Mouse (Mus musculus): ENCODE data around the gene H2-Oa. TPM values are rescaled to one million over a fixed set of nuclear protein-coding genes. Genes with fewer than 3 reads are reported as not detected.

The H2-Oa gene
- polyA plus RNA-seq, 1 experiment from 2014 or later = 0.71 TPM

- H3K4me2 ChIP-seq = no peak overlapping the region
- H3K9me3 ChIP-seq = no peaks in the 10 kb centered on the region
- ATAC-seq (ENCODE audit: insufficient number of reproducible peaks, insufficient read depth, low FRiP score, low TSS enrichment, low read depth) = no peak
- H3K27ac ChIP-seq = no peak overlapping the region
- H3K4me1 ChIP-seq (replicated peaks) = peaks cover 34% of the 10 kb centered on the region
- H3K27me3 ChIP-seq = peaks cover 9% of the 10 kb centered on the region; the same call in 1 of the 2 replicates
- H3K9ac ChIP-seq (replicated peaks) = no peak overlapping the region
- 79% methylated on average over 7 of the region's 7 CpGs for whole genome bisulfite sequencing
- H3K4me3 ChIP-seq (replicated peaks) = no peak overlapping the region
- H3K36me3 ChIP-seq = no peaks in the 10 kb centered on the region
Observed at GRCm38 (mm10) chr17:34131911-34132310, 39.8 kb downstream of the H2-Oa start.

GRCm38 (mm10) chr17:34133289-34133688, 41.1 kb downstream of the H2-Oa start:
- Histone ChIP-seq H3K4me2 (no peak overlapping the region), H3K4me1 (replicated peaks) (peaks cover 20% of the 10 kb centered on the region), H3K9me3 (no peaks in the 10 kb centered on the region), H3K27me3 (peaks cover 22% of the 10 kb centered on the region), H3K4me3 (replicated peaks) (no peak overlapping the region), H3K9ac (replicated peaks) (no peak overlapping the region), H3K36me3 (no peaks in the 10 kb centered on the region), H3K27ac (no peak overlapping the region)
- ATAC-seq (ENCODE audit: insufficient number of reproducible peaks, insufficient read depth, low FRiP score, low TSS enrichment, low read depth) = no peak
- WGBS = 86% methylated on average over 11 of the region's 11 CpGs

- Histone ChIP-seq H3K9ac (replicated peaks) (no peak overlapping the region), H3K9me3 (no peaks in the 10 kb centered on the region), H3K4me3 (replicated peaks) (no peak overlapping the region), H3K36me3 (no peaks in the 10 kb centered on the region), H3K4me2 (no peak overlapping the region), H3K27me3 (peaks cover 34% of the 10 kb centered on the region), H3K27ac (no peak overlapping the region), H3K4me1 (replicated peaks) (peaks cover 14% of the 10 kb centered on the region)
- no peak for ATAC-seq (ENCODE audit: insufficient number of reproducible peaks, insufficient read depth, low FRiP score, low TSS enrichment, low read depth)
- WGBS = 78% methylated on average over 3 of the region's 3 CpGs
Observed at GRCm38 (mm10) chr17:34134451-34134850, 42.3 kb downstream of the H2-Oa start.

- peak; percentile 94 for ATAC-seq (ENCODE audit: insufficient number of reproducible peaks, insufficient read depth, low FRiP score, low TSS enrichment, low read depth)
- Histone ChIP-seq H3K9me3 (no peaks in the 10 kb centered on the region), H3K36me3 (no peaks in the 10 kb centered on the region), H3K27me3 (peaks cover 45% of the 10 kb centered on the region), H3K4me2 (peak overlapping the region; percentile 72), H3K4me1 (replicated peaks) (peaks cover 19% of the 10 kb centered on the region), H3K4me3 (replicated peaks) (peak overlapping the region; percentile 39), H3K9ac (replicated peaks) (no peak overlapping the region), H3K27ac (0 out of 2 replicates have a peak overlapping the region, but pooled peaks have one; percentile 41)
- 7% methylated on average over 31 of the region's 31 CpGs for whole genome bisulfite sequencing
Observed at GRCm38 (mm10) chr17:34135297-34136224, 43.4 kb downstream of the H2-Oa start.

GRCm38 (mm10) chr17:34137601-34138000, 45.5 kb downstream of the H2-Oa start:
- WGBS = 64% methylated on average over 7 of the region's 7 CpGs
- no peak overlapping the region for H3K4me3 ChIP-seq (replicated peaks)
- no peak overlapping the region for H3K27ac ChIP-seq
- no peak overlapping the region for H3K9ac ChIP-seq (replicated peaks)
- no peak overlapping the region for H3K4me2 ChIP-seq
- ATAC-seq (ENCODE audit: insufficient number of reproducible peaks, insufficient read depth, low FRiP score, low TSS enrichment, low read depth) = no peak
- H3K36me3 ChIP-seq = no peaks in the 10 kb centered on the region
- H3K27me3 ChIP-seq = peaks cover 55% of the 10 kb centered on the region
- H3K4me1 ChIP-seq (replicated peaks) = peaks cover 21% of the 10 kb centered on the region
- no peaks in the 10 kb centered on the region for H3K9me3 ChIP-seq

- no peak overlapping the region for H3K27ac ChIP-seq
- no peaks in the 10 kb centered on the region for H3K9me3 ChIP-seq
- 84% methylated on average over 7 of the region's 7 CpGs for WGBS
- H3K9ac ChIP-seq (replicated peaks) = no peak overlapping the region
- no peaks in the 10 kb centered on the region for H3K36me3 ChIP-seq
- no peak overlapping the region for H3K4me3 ChIP-seq (replicated peaks)
- H3K4me1 ChIP-seq (replicated peaks) = peaks cover 29% of the 10 kb centered on the region
- peak overlapping the region; percentile 63; the same call in 1 of the 2 replicates for H3K4me2 ChIP-seq
- H3K27me3 ChIP-seq = peaks cover 55% of the 10 kb centered on the region
- no peak for ATAC-seq (ENCODE audit: insufficient number of reproducible peaks, insufficient read depth, low FRiP score, low TSS enrichment, low read depth)
Observed at GRCm38 (mm10) chr17:34138655-34139054, 46.5 kb downstream of the H2-Oa start.

GRCm38 (mm10) chr17:34139416-34139815, 47.3 kb downstream of the H2-Oa start:
- H3K9ac ChIP-seq (replicated peaks) = no peak overlapping the region; the same call in 1 of the 2 replicates

GRCm38 (mm10) chr17:34140240-34140639, 48.1 kb downstream of the H2-Oa start:
- 11% methylated on average over 5 of the region's 5 CpGs for WGBS
- H3K4me3 ChIP-seq (replicated peaks) = no peak overlapping the region
- no peaks in the 10 kb centered on the region for H3K9me3 ChIP-seq
- peaks cover 29% of the 10 kb centered on the region for H3K4me1 ChIP-seq (replicated peaks)
- ATAC-seq (ENCODE audit: insufficient number of reproducible peaks, insufficient read depth, low FRiP score, low TSS enrichment, low read depth) = no peak
- H3K36me3 ChIP-seq = no peaks in the 10 kb centered on the region
- no peak overlapping the region for H3K9ac ChIP-seq (replicated peaks)
- H3K27me3 ChIP-seq = peaks cover 55% of the 10 kb centered on the region
- peak overlapping the region; percentile 63; the same call in 1 of the 2 replicates for H3K4me2 ChIP-seq
- H3K27ac ChIP-seq = no peak overlapping the region

More at GRCm38 (mm10) chr17:34139416-34139815, 47.3 kb downstream of the H2-Oa start:
- Histone ChIP-seq H3K36me3 (no peaks in the 10 kb centered on the region), H3K4me2 (peak overlapping the region; percentile 63), H3K4me1 (replicated peaks) (peaks cover 29% of the 10 kb centered on the region), H3K9me3 (no peaks in the 10 kb centered on the region), H3K27ac (no peak overlapping the region), H3K4me3 (replicated peaks) (peak overlapping the region; percentile 34), H3K27me3 (peaks cover 55% of the 10 kb centered on the region)
- no peak for ATAC-seq (ENCODE audit: insufficient number of reproducible peaks, insufficient read depth, low FRiP score, low TSS enrichment, low read depth)
- 1% methylated on average over 16 of the region's 16 CpGs for WGBS

- Histone ChIP-seq H3K4me2 (no peak overlapping the region), H3K4me3 (replicated peaks) (no peak overlapping the region), H3K27ac (no peak overlapping the region), H3K9ac (replicated peaks) (no peak overlapping the region), H3K4me1 (replicated peaks) (peaks cover 22% of the 10 kb centered on the region), H3K36me3 (no peaks in the 10 kb centered on the region), H3K27me3 (peaks cover 51% of the 10 kb centered on the region), H3K9me3 (no peaks in the 10 kb centered on the region)
- ATAC-seq (ENCODE audit: insufficient number of reproducible peaks, insufficient read depth, low FRiP score, low TSS enrichment, low read depth) = no peak
- WGBS = 60% methylated on average over 4 of the region's 4 CpGs
Observed at GRCm38 (mm10) chr17:34141448-34141847, 49.3 kb downstream of the H2-Oa start.

- Histone ChIP-seq H3K27me3 (peaks cover 41% of the 10 kb centered on the region), H3K4me1 (replicated peaks) (peaks cover 22% of the 10 kb centered on the region), H3K9ac (replicated peaks) (no peak overlapping the region), H3K9me3 (no peaks in the 10 kb centered on the region), H3K4me2 (no peak overlapping the region), H3K4me3 (replicated peaks) (no peak overlapping the region), H3K27ac (no peak overlapping the region), H3K36me3 (no peaks in the 10 kb centered on the region)
- ATAC-seq (ENCODE audit: insufficient number of reproducible peaks, insufficient read depth, low FRiP score, low TSS enrichment, low read depth) = no peak; the same call in 1 of the 2 replicates
- 49% methylated on average over 7 of the region's 7 CpGs for WGBS
Observed at GRCm38 (mm10) chr17:34142456-34143010, 50.4 kb downstream of the H2-Oa start.

GRCm38 (mm10) chr17:34143033-34143432, 50.9 kb downstream of the H2-Oa start, which contains the start of gene H2-DMb2:
H2-DMb2 (plus strand) TSS chr17:34143307.
- 42% methylated on average over 7 of the region's 7 CpGs for WGBS

More at GRCm38 (mm10) chr17:34143033-34143432, 50.9 kb downstream of the H2-Oa start, which contains the start of gene H2-DMb2:
- H3K4me1 ChIP-seq (replicated peaks) = peaks cover 22% of the 10 kb centered on the region
- H3K36me3 ChIP-seq = no peaks in the 10 kb centered on the region
- peaks cover 36% of the 10 kb centered on the region for H3K27me3 ChIP-seq
- no peak for ATAC-seq (ENCODE audit: insufficient number of reproducible peaks, insufficient read depth, low FRiP score, low TSS enrichment, low read depth)
- no peak within 1 kb of the TSS for H3K9ac ChIP-seq (replicated peaks)
- no peak within 1 kb of the TSS for H3K4me3 ChIP-seq (replicated peaks)
- H3K27ac ChIP-seq = no peak within 1 kb of the TSS
- no peak within 1 kb of the TSS for H3K4me2 ChIP-seq
- H3K9me3 ChIP-seq = no peaks in the 10 kb centered on the region

All from limb, embryonic 12.5 days (tissue).